Mouse (Mus musculus) adipocyte (in vitro differentiated cells): Measurements from ENCODE around the gene Sipa1l1.

Experiments used
- DNase-seq: peaks from one replicate; pipeline ENCODE4 v3.0.0-alpha.2; 2016; ENCODE audit warnings: low spot score

Sipa1l1 gene

GRCm38 (mm10) chr12:82382932-82383331 is 213.8 kb downstream of the Sipa1l1 start:
- DNase-seq, result no peak

GRCm38 (mm10) chr12:82384719-82385118 is 215.6 kb downstream of the Sipa1l1 start:
- no peak for DNase-seq

- no peak for DNase-seq
Measured at GRCm38 (mm10) chr12:82387042-82387441, 217.9 kb downstream of the Sipa1l1 start.

GRCm38 (mm10) chr12:82387647-82388046 is 218.5 kb downstream of the Sipa1l1 start:
- DNase-seq, result no peak

- DNase-seq, result no peak
Measured at GRCm38 (mm10) chr12:82388144-82388543, 219.0 kb downstream of the Sipa1l1 start.

- no peak for DNase-seq
Measured at GRCm38 (mm10) chr12:82394118-82394861, 225.2 kb downstream of the Sipa1l1 start.

GRCm38 (mm10) chr12:82395194-82395593 is 226.1 kb downstream of the Sipa1l1 start:
- DNase-seq, result no peak

GRCm38 (mm10) chr12:82397193-82397592 is 228.1 kb downstream of the Sipa1l1 start:
- DNase-seq, result no peak

- DNase-seq, result peak; percentile 29
Measured at GRCm38 (mm10) chr12:82397751-82398150, 228.6 kb downstream of the Sipa1l1 start.

- DNase-seq, result no peak
Measured at GRCm38 (mm10) chr12:82398926-82399325, 229.8 kb downstream of the Sipa1l1 start.

GRCm38 (mm10) chr12:82399971-82400720 is 231.0 kb downstream of the Sipa1l1 start:
- no peak for DNase-seq

GRCm38 (mm10) chr12:82400783-82401182 is 231.7 kb downstream of the Sipa1l1 start:
- DNase-seq, result no peak

- DNase-seq, result no peak
Measured at GRCm38 (mm10) chr12:82401440-82401839, 232.3 kb downstream of the Sipa1l1 start.

GRCm38 (mm10) chr12:82402635-82403034 is 233.5 kb downstream of the Sipa1l1 start:
- DNase-seq, result no peak

- DNase-seq, result no peak
Measured at GRCm38 (mm10) chr12:82407531-82408255, 238.6 kb downstream of the Sipa1l1 start.

GRCm38 (mm10) chr12:82408486-82408885 is 239.4 kb downstream of the Sipa1l1 start:
- peak; percentile 22 for DNase-seq

- no peak for DNase-seq
Measured at GRCm38 (mm10) chr12:82409686-82410472, 240.8 kb downstream of the Sipa1l1 start.

GRCm38 (mm10) chr12:82412291-82413032 is 243.3 kb downstream of the Sipa1l1 start:
- DNase-seq, result peak; percentile 76

- peak; percentile 77 for DNase-seq
Measured at GRCm38 (mm10) chr12:82415690-82416364, 246.7 kb downstream of the Sipa1l1 start.

- DNase-seq, result peak; percentile 46
Measured at GRCm38 (mm10) chr12:82419027-82419426, 249.9 kb downstream of the Sipa1l1 start.
